ENCODE assay signal across 13 mouse cellular contexts in the genomic region with DNA sequence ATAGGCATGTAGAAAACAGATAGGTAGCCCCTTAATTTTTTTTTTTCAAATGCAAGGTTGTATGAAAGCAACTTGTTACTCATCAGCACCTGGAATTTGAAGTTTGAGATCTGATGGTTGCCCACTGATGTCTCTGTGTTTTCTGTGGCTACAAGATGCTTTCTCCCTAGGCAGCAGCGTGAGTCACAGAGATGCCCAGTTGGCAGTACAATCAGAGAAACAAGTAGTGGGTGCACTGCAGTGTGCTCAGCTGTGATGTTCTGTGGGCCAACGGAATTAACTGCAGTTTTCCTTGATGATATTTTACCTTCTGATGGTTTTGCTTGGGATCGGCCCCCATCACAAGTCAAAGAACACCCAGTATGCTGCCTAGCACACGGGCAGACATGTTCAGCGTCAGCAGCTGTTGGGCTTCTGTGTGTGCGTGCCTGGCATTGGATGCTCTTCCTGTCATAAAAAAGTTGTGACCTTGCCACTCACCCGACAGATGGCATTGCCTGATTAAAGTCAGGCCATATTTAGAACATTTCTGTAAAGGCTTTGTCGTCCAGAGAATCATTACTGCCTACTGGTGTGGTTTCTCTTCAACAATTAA.
DNase-seq lines count a peak whose midpoint lies in the region; ATAC-seq and TF ChIP-seq lines count a peak whose summit lies in the region.
"Had no signal": no experiment of that assay in that cellular context is flagged by ENCODE, and none has a peak within 500 bp of the region (broad histone marks: within the 10 kb centered on the region; RNA-seq: fewer than 3 reads in every experiment).

No protein-coding gene starts in this region.

- no peaks in the 10 kb centered on the region for H3K9me3 ChIP-seq in lung, postnatal 0 days (ENCODE audit: low read length)
- no peaks in the 10 kb centered on the region for H3K9me3 ChIP-seq in forebrain, embryonic 10.5 days

- 54% methylated on average over 8 of the region's 8 CpGs for WGBS in lung, postnatal 0 days
- WGBS in forebrain, embryonic 10.5 days: 86% methylated on average over 8 of the region's 8 CpGs

- H3K36me3 ChIP-seq in lung, postnatal 0 days (ENCODE audit: insufficient read depth, low read length): no peaks in the 10 kb centered on the region
- no peaks in the 10 kb centered on the region for H3K36me3 ChIP-seq in forebrain, embryonic 10.5 days (replicated peaks)

- DNase-seq in layer of hippocampus, adult 11-12 months (ENCODE audit: low spot score): peak; percentile 19
- no peak for DNase-seq in layer of hippocampus, postnatal 25 days (ENCODE audit: extremely low spot score in 1 of 2, low spot score in 1 of 2)
- peak; percentile 49 for DNase-seq in cerebellum, adult 18-20 months
- DNase-seq in cerebellum, postnatal 36 days: peak; percentile 37 to 50
- peak; percentile 6 to 20 for DNase-seq in left cerebral cortex, postnatal 36 days (ENCODE audit: low spot score in 2 of 2)
- no peak for DNase-seq in lung, postnatal 0 days (ENCODE audit: low spot score)
- DNase-seq in forebrain, embryonic 10.5 days (ENCODE audit: extremely low spot score, low spot score): no peak
- DNase-seq in c-Kit-positive CD71-positive TER-119-positive erythroid progenitor cells, embryonic 14.5 days (ENCODE audit: low spot score): no peak
- DNase-seq: adrenal gland, postnatal 36 days; heart, adult 18-20 months; heart, postnatal 14 days; lung, postnatal 10 days had no signal

- no peaks in the 10 kb centered on the region for H3K4me1 ChIP-seq in lung, postnatal 0 days (ENCODE audit: insufficient read depth, low read depth, low read length)
- H3K4me1 ChIP-seq in forebrain, embryonic 10.5 days: no peaks in the 10 kb centered on the region

- no peak for TF ChIP-seq EP300 in lung, postnatal 0 days (IDR thresholded peaks at IDR 0.05)

- no peak overlapping the region for H3K9ac ChIP-seq in lung, postnatal 0 days (replicated peaks; ENCODE audit: low read depth)

- H3K4me2 ChIP-seq in lung, postnatal 0 days (replicated peaks; ENCODE audit: low read depth, low read length): no peak overlapping the region

- intact Hi-C loops in left cerebral cortex, postnatal 36 days (cut with DNase I): no loop called here

- no peak for ATAC-seq in lung, postnatal 0 days
- ATAC-seq: intestine, postnatal 0 days had no signal

- no peak for TF ChIP-seq CTCF in lung, postnatal 0 days (IDR thresholded peaks at IDR 0.05)

- no peaks in the 10 kb centered on the region for H3K27me3 ChIP-seq in lung, postnatal 0 days (replicated peaks; ENCODE audit: insufficient read depth, low read length)
- no peaks in the 10 kb centered on the region for H3K27me3 ChIP-seq in forebrain, embryonic 10.5 days (ENCODE audit: poor library complexity, severe bottlenecking)

- H3K27ac ChIP-seq in lung, postnatal 0 days (ENCODE audit: low read length): no peak overlapping the region
- no peak overlapping the region for H3K27ac ChIP-seq in forebrain, embryonic 10.5 days

- no peak overlapping the region for H3K4me3 ChIP-seq in lung, postnatal 0 days (ENCODE audit: low read depth, low read length)
- no peak overlapping the region for H3K4me3 ChIP-seq in forebrain, embryonic 10.5 days

Comparison
In these comparisons a context has a peak if more than half of its experiments do, and no peak if none do; other contexts are left out.
1. DNase-seq: peak in layer of hippocampus, adult 11-12 months (single experiment), cerebellum, adult 18-20 months (2 of 2), cerebellum, postnatal 36 days (2 of 2) and left cerebral cortex, postnatal 36 days (2 of 2); none in layer of hippocampus, postnatal 25 days (0 of 2), lung, postnatal 0 days (single experiment), forebrain, embryonic 10.5 days (single experiment) and c-Kit-positive CD71-positive TER-119-positive erythroid progenitor cells, embryonic 14.5 days (single experiment).